Mouse (Mus musculus) liver, adult (tissue): ENCODE results near the gene Mall.

Experiments used
- GATA4 ChIP-seq: IDR thresholded peaks from 2 replicates; pipeline ENCODE4 v1.6.1; 2014; ENCODE audit warnings: mild to moderate bottlenecking, low read length; ENCODE audit not compliant: insufficient replicate concordance

The Mall gene

DNA sequence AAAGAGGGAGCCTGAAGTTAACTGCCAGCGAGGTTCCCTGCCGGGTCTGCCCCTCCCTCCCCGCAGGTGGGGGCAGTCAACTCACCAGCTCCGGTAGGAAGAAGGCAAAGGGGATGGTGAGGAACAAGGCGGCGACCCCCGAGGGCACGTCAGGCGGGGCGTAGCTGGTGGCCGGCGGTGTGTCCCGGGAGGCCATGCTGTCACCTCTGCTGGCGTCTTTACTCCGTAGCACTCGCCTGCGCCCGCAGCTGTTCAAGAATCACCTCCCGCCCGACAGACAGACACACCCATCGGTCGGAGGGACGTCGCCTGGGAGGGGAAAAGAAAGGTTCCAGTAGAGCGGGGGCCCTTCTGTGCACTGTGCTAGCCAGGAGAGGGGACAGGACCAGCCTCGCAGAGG, at the start of gene Mall:
TSS of gene Mall (minus strand) at position 262 of the 400 bp plus-strand sequence.
- no peak for TF ChIP-seq GATA4

DNA sequence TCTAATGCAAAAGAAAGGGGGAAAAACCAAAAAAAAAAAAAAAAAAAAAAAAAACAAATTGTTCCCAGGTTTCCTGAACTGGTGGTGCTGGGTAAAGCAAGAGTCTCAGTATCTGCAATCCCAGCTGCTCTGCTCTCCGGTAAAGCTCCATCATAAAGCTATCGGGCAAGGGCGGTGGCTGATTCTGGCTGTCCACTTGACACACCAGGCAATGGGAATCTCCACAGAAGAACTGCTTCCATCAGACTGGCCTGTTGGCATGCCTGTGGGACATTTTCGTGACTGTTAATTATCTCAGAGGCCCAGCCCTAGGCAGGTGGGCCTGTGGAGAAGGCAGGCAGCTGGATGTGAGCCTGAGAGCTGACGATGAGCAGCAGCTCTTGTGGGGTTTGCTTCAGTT, 48.7 kb upstream of the Mall start:
- no peak for TF ChIP-seq GATA4

- no peak for TF ChIP-seq GATA4
These were observed 45.3 kb upstream of the Mall start for GRCm38 (mm10) chr2:127775013-127775412.

GRCm38 (mm10) chr2:127774578-127774941, 44.8 kb upstream of the Mall start:
- no peak for TF ChIP-seq GATA4

GRCm38 (mm10) chr2:127773938-127774577, 44.3 kb upstream of the Mall start:
- no peak for TF ChIP-seq GATA4

GRCm38 (mm10) chr2:127761587-127761986, 31.9 kb upstream of the Mall start:
- TF ChIP-seq GATA4, result no peak

- no peak for TF ChIP-seq GATA4
These were observed 30.8 kb upstream of the Mall start for GRCm38 (mm10) chr2:127760429-127761000.

DNA sequence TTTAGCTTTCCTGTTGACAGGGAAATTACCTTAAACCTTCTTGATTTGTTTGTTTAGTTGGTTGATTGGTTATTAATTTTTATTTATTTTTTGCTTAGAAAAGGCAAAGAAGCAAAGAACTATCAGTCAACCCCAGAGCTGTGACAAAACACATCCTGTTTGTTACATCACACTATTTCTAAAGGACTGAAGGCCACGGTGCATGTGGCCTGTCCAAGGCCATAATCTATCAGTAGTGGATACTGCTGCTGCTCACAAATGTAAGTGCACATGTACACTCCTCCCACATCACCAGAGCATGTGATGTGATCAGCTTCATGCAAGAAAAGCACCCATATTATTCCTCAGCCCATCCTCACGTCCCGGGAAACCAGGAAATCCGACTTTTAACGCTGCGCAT, 30.3 kb upstream of the Mall start:
- TF ChIP-seq GATA4, result no peak

DNA sequence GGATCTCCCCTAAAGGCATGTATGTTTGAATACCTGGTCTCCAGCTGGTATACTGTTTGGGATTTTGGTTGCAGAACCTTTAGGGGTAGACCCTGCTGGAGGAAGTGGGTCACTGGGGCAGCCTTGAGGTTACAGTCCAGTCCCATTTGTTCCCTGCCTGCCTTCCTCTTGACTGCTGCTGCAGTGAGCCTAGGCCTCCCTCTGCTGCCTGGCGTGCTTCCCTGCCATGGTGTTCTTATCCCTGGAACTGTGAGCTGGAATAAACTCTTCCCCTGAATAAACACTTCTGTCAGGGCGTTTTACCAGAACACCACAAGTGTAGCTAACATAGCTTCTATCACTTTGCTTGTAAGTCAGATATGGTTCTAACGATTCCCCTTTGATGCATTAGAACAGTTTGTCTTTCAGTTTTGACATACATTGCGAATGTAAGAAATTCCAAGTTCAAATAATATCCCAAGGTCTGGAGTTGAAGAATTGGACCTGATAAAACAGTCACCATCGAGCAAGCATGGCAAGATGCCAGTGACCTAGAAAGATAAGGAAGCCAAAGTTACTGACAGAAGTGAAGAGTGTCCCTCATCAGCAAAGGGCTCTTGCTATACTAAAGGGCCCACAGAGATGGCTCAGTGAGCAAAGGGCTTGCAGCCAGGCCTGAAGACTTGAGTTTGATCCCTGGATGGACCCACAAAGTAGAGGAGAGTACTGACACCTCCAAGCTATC, 29.6 kb upstream of the Mall start:
- peak; percentile 59; the same call in 1 of the 2 replicates for TF ChIP-seq GATA4

GRCm38 (mm10) chr2:127757171-127757570, 27.4 kb upstream of the Mall start:
- no peak for TF ChIP-seq GATA4

DNA sequence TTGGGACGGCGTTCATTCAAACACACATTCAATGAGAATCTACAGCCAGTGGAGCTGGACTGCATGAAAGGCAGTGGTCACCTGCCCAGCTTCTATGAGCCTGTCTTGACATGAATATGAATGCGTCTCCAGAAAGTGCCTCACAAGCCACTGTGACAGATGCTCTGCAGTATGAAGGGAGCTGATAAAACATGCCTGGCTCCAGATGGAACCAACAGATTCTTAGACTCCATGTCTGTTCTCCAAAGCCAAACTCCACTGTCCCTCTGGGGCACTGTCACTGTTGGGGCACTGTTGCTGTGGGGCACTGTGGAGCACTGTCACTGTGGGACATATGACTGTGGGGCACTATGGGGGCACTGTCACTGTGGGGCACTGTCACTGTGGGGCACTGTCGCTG, 24.4 kb upstream of the Mall start:
- TF ChIP-seq GATA4, result no peak

- TF ChIP-seq GATA4, result no peak
These were observed 22.3 kb upstream of the Mall start for GRCm38 (mm10) chr2:127751849-127752610.

DNA sequence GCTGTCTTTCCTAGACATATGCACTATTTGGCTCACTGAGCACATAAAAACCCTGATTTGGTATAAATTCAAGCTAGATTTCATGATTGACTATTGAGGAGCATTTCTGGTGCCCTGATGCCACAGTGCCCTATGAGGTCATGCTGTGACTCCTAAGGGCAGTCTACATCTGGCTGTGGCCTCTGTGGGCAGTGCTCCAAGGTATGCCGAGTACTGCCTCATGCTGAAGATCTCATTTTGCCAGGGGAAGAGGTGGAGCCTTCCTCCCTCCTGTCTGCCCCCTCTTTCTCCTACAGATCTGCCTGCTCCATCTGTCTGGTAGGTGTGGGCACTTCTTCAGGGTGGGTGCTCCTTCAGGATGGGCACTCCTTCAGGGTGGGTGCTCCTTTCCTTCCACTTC, 19.6 kb upstream of the Mall start:
- no peak for TF ChIP-seq GATA4

DNA sequence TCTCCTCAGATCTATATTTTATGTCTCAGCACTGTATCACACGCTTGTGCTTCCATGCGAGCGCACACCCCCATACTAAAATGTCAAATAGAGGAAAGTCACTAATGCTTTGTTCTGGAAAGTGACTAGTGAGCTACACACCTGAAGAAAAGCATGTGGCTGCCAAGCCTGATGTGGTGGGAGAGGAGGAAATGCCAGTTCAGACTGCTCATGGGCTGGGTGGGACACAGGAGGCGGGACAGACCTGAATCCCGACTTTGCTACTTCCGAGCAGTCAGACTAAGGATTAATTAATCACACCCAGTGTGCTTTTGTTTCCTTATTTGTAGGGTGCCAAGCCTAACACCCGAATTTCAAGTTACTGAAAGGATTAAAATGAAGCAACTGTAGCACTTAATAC, 18.6 kb upstream of the Mall start:
- no peak for TF ChIP-seq GATA4

DNA sequence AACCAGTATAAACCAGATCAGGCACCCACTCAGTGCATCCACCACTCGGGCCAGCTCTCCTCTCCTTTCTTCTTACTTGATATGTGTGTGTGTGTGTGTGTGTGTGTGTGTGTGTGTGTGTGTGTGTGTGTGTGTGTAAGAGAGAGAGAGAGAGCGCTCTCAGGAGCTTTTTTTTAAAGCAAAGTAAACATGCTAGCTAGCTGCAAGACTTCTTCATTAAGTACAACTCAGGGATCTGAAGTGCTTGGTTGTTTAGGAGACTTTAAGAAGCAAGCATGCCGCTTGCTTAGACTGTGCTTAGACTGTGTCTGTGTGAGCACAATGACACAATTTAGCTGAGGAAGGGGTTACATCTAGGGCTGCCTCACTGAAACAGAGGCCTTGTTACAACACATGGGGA, 12.9 kb upstream of the Mall start:
- TF ChIP-seq GATA4, result no peak
